Mouse (Mus musculus): Measurements from ENCODE around the gene Ccdc116.
A peak's percentile ranks its signal among the peaks of the same experiment; 100 is the strongest.

Gene Ccdc116

GRCm38 (mm10) chr16:17127292-17127691 lies 19.7 kb downstream of the Ccdc116 start:
- no peak for DNase-seq

- DNase-seq, result peak; percentile 48
Measured at GRCm38 (mm10) chr16:17124871-17125520, 22.0 kb downstream of the Ccdc116 start, which contains the start of gene 2610318N02Rik. Gene 2610318N02Rik (minus strand): TSS chr16:17125167.

DNA sequence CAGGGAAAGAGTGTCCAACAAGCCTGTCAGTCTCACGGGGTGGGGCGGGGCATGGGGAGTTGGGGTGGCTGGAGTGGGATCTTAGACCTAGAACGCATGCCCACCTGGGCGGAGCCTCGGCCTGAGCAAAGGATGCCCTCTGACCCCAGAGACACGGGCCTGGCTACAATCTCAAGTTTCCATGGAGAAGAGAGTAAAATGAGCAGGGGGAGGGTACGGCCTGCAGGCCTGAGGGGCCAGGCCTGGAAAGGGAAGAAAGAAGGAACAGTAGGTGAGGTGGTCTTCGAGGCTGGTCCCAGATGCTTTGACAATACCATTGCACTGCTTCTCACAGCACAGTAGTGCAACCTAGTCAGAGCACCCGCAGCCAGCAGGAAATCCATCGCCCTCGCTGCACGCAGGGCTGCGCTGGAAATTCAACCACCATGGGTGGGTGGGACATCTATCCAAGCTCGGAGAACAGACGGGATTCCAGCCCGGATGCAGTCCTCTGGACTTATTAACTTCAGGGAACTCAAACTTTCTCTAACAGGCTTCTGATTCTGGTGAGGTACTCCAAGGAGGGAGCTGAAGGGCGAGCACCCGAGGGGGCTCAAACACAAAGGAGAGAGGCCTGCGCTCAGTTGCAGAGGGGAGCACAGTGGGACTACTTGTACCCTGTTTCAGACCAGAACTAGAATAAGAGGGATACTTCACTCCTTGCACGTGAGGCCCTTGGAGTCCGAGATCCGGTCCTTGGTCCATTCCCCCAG lies 22.7 kb downstream of the Ccdc116 start:
- no peak for DNase-seq

- DNase-seq, result no peak
Measured at GRCm38 (mm10) chr16:17121569-17121968, 25.5 kb downstream of the Ccdc116 start.

- DNase-seq, result no peak
Measured at GRCm38 (mm10) chr16:17117309-17117799, 29.7 kb downstream of the Ccdc116 start.

GRCm38 (mm10) chr16:17110771-17111743 lies 36.0 kb downstream of the Ccdc116 start, which contains the start of gene Ppil2:
Gene Ppil2 (minus strand): TSS chr16:17111257.
- DNase-seq, result peak; percentile 56

GRCm38 (mm10) chr16:17104600-17104999 lies 42.4 kb downstream of the Ccdc116 start:
- no peak for DNase-seq

DNA sequence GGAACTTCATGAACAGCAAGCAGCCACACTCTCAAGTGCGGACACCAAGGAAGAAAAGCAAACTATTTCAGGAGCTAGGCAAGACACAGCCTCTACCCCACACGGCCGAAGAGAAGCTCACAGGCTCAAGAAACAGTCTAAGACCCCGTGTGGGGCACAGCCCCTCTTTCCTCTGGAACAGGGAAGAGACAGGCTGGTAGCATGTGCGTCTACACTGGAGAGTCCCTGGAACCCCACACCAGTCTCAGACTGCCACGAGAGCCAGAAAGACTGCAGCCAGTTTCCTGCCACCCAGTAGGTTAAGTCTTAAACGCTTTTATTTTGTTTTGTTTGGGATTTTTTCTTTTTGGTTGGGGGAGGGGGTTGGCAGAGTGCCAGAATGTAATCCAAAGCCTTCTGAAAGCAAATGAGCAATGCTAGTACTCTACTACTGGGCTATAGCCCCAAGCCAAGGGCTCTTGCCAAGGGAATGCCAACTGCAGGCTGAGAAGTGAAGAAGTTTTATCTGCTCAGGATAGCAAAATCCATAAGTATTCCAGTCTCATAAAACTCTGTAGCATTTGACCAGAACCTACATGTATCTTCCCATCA lies 44.3 kb downstream of the Ccdc116 start:
- DNase-seq, result no peak

GRCm38 (mm10) chr16:17096938-17097337 lies 50.1 kb downstream of the Ccdc116 start:
- DNase-seq, result no peak

Measured in cerebellum, adult 11 months (tissue).